Mouse (Mus musculus) midbrain, embryonic 16.5 days (tissue): ENCODE data around the gene Acbd4. TPM values are rescaled to one million over a fixed set of nuclear protein-coding genes. Genes with fewer than 3 reads are reported as not detected.

Experiments used
- polyA plus RNA-seq: library from polyadenylated mRNA; unstranded; fragments of >200 nt; fragmentation: Nextera tagmentation; extraction: Ambion mirVana; gene quantifications from 2 replicates; pipeline ENCODE4 v1.2.1, GENCODE M21; 2015

The Acbd4 gene
- polyA plus RNA-seq, 1 experiment from 2014 or later = 13.0 TPM

Other genes with a start within 250 kb of the Acbd4 start
- gene Eftud2, start 220.7 kb upstream of the Acbd4 start, polyA plus RNA-seq = 133 and 134 TPM in 2 replicates
- gene Ccdc103, start 220.5 kb upstream of the Acbd4 start, polyA plus RNA-seq = 2.3 TPM in 2 replicates
- gene Fam187a, start 216.5 kb upstream of the Acbd4 start, polyA plus RNA-seq = not detected in 2 replicates
- 0.27 and 1.2 TPM in 2 replicates for gene Gfap, start 200.8 kb upstream of the Acbd4 start, polyA plus RNA-seq
- 0.75 and 1.4 TPM in 2 replicates for gene Kif18b, start 176.6 kb upstream of the Acbd4 start, polyA plus RNA-seq
- gene C1ql1, start 155.0 kb upstream of the Acbd4 start, polyA plus RNA-seq = 6.0 and 7.9 TPM in 2 replicates
- 25.5 and 26.8 TPM in 2 replicates for gene Nmt1, start 73.5 kb upstream of the Acbd4 start, polyA plus RNA-seq
- gene Dcakd, start 73.3 kb upstream of the Acbd4 start, polyA plus RNA-seq = 157 and 174 TPM in 2 replicates
- 2.8 and 3.6 TPM in 2 replicates for gene Plcd3, start within 50 bp of the Acbd4 start, polyA plus RNA-seq
- 4.1 and 4.2 TPM in 2 replicates for gene Hexim1, start 14.5 kb downstream of the Acbd4 start, polyA plus RNA-seq
- gene Hexim2, start 30.7 kb downstream of the Acbd4 start, polyA plus RNA-seq = 29.9 and 37.0 TPM in 2 replicates
- gene Fmnl1, start 69.4 kb downstream of the Acbd4 start, polyA plus RNA-seq = 5.7 and 6.3 TPM in 2 replicates
- 2.3 and 3.1 TPM in 2 replicates for gene 1700023F06Rik, start 106.9 kb downstream of the Acbd4 start, polyA plus RNA-seq
- 1.2 and 1.3 TPM in 2 replicates for gene Spata32, start 116.8 kb downstream of the Acbd4 start, polyA plus RNA-seq
- gene Map3k14, start 165.8 kb downstream of the Acbd4 start, polyA plus RNA-seq = 4.4 TPM in 2 replicates